Mouse (Mus musculus) neural tube, embryonic 12.5 days (tissue): ENCODE measurements at regions not wholly inside any gene's neighbourhood (a gene's known extent, or its start where the extent isn't known, plus 50 kb on each side); places are given as distances from the start of the nearest gene placed in this dataset.

Experiments used
- ATAC-seq: fragments of 200-750 bp; cut with Nextera tagmentation; 2 replicates; pipeline ENCODE4 v1.8.0; 2017; ENCODE audit warnings: low read depth, mild to moderate bottlenecking, moderate TSS enrichment, moderate library complexity; ENCODE audit not compliant: low FRiP score
- H3K27ac ChIP-seq: fragments of 300-500 bp; sonication (generic); 2 replicates; pipeline ENCODE4 v1.5.1; 2016
- H3K27me3 ChIP-seq: fragments of 300-500 bp; sonication (generic); replicated peaks from 2 replicates; pipeline ENCODE4 v1.6.1; 2016; ENCODE audit warnings: mild to moderate bottlenecking
- H3K36me3 ChIP-seq: fragments of 300-500 bp; sonication (generic); 2 replicates; pipeline ENCODE4 v1.6.1; 2016; ENCODE audit warnings: mild to moderate bottlenecking
- H3K4me1 ChIP-seq: fragments of 300-500 bp; sonication (generic); 2 replicates; pipeline ENCODE4 v1.6.1; 2016
- H3K4me2 ChIP-seq: fragments of 300-500 bp; sonication (generic); replicated peaks from 2 replicates; pipeline ENCODE4 v1.6.1; 2016; ENCODE audit warnings: mild to moderate bottlenecking
- H3K4me3 ChIP-seq: fragments of 300-500 bp; sonication (generic); 2 replicates; pipeline ENCODE4 v1.5.1; 2016
- H3K9ac ChIP-seq: fragments of 300-500 bp; sonication (generic); 2 replicates; pipeline ENCODE4 v1.6.1; 2016; ENCODE audit warnings: mild to moderate bottlenecking
- H3K9me3 ChIP-seq: fragments of 300-500 bp; sonication (generic); 2 replicates; pipeline ENCODE4 v1.6.1; 2016; ENCODE audit warnings: mild to moderate bottlenecking
- WGBS: fragments of 180-500 bp; shearing (Covaris S2); methylation state at CpG from one replicate; pipeline ENCODE4 v1.1.7; 2016; 5-methylcytosine and 5-hydroxymethylcytosine counted together

DNA sequence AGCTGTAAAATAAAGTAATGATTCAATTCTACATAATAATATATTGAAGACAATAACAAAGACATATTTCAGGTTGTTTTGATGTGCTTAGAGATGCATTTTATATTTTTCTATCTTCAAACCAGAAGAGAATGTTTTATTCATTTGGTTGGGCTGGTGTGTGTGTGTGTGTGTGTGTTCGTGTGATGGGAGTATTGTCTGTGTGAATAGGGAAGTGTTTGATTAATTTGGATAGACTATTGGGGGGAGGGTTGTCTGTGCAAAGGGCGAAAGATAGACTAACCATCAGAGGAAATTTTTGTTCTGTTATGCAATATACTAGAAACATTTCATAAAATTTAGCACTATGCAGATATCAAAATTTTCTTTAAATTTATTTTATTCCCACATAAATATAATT, 776.8 kb upstream of the Gm8797 start:
- ATAC-seq, result no peak
- Histone ChIP-seq H3K4me3 (no peak overlapping the region), H3K27me3 (no peaks in the 10 kb centered on the region), H3K36me3 (no peaks in the 10 kb centered on the region), H3K4me2 (no peak overlapping the region), H3K9ac (no peak overlapping the region), H3K27ac (no peak overlapping the region), H3K9me3 (no peaks in the 10 kb centered on the region), H3K4me1 (no peaks in the 10 kb centered on the region)
- WGBS, result 66% methylated on average over 2 of the region's 2 CpGs

DNA sequence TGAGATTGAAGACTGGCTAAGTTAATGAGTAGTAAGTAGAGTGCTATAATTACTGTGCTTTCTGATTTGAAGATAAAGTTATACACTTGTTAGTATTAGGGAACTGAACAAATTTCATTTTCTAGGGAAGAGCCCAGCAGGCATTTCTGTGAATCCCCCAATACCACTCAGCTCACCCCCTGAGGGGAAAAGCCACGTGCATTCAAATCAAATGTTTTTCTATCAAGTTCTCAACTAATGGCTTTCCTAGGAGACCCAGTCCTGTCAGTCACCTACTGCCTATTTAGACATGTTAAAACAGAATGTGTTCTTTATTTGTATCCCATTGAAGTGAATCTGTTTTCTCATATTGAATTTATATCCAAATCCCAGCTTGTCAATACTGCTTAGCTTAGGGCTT, 775.9 kb upstream of the Gm8797 start:
- Histone ChIP-seq H3K9me3 (no peaks in the 10 kb centered on the region), H3K4me2 (no peak overlapping the region), H3K27ac (no peak overlapping the region), H3K36me3 (no peaks in the 10 kb centered on the region), H3K4me3 (no peak overlapping the region), H3K9ac (no peak overlapping the region), H3K27me3 (no peaks in the 10 kb centered on the region), H3K4me1 (no peaks in the 10 kb centered on the region)
- no peak for ATAC-seq
- WGBS, result 10% methylated on average over 1 of the region's 1 CpGs

DNA sequence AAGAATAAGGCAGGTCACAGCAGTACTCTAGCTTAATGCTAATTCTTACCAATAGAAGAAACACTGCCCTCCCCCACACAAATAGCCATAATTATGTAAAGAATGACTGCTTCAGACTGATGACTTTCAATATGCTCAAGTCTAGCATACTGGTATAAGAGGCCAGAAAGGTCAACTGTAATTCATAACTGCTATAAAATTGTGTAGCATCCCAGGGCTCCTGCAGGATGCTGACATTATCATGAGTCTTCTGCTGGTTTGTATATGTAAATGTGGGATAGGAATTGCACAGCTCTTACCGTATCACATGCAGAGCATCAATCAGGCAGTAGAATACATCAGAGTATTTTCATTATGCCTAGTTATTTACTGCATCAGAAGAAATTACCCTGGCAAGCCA, 774.3 kb upstream of the Gm8797 start:
- Histone ChIP-seq H3K27ac (no peak overlapping the region), H3K4me1 (no peaks in the 10 kb centered on the region), H3K27me3 (no peaks in the 10 kb centered on the region), H3K9me3 (no peaks in the 10 kb centered on the region), H3K4me2 (no peak overlapping the region), H3K9ac (no peak overlapping the region), H3K36me3 (no peaks in the 10 kb centered on the region), H3K4me3 (no peak overlapping the region)
- ATAC-seq, result peak; percentile 66
- 48% methylated on average over 1 of the region's 1 CpGs for WGBS

DNA sequence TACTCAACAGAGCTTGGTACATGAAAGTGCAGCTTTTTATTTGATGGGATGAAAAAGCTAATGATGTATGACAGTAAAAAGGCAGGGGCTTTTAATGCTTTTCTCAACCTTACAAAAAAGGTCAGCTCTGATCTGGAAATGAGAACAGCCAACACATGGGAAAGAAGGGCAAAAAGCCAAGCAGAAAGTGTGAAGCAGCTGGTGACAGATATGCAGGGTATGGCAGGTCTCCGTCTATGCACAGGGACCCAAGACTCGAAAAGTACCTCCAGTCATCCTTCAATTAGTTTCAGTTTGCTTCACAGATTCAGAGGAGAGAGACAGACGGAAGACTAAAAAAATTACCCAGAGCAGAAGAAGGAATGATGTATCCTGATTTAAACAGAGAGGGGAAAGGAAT, 732.9 kb upstream of the Gm8797 start:
- Histone ChIP-seq H3K9ac (no peak overlapping the region), H3K36me3 (no peaks in the 10 kb centered on the region), H3K27ac (no peak overlapping the region), H3K4me2 (no peak overlapping the region), H3K4me3 (no peak overlapping the region), H3K27me3 (no peaks in the 10 kb centered on the region), H3K9me3 (no peaks in the 10 kb centered on the region), H3K4me1 (no peaks in the 10 kb centered on the region)
- WGBS, result 67% methylated on average over 3 of the region's 3 CpGs
- ATAC-seq, result no peak
